Mouse (Mus musculus) layer of hippocampus, adult 8-10 months (tissue): Measurements from ENCODE around the gene Tbc1d10b. TPM values are rescaled to one million over a fixed set of nuclear protein-coding genes. Genes with fewer than 3 reads are reported as not detected.
A peak's percentile ranks its signal among the peaks of the same experiment; 100 is the strongest.
"Not testable (repeated sequence)": the region's sequence is repeated elsewhere in the genome, so short reads cannot be mapped to it uniquely, and the experiment has no call there.

Experiments used
- DNase-seq, 2 experiments: peaks; one replicate each; pipeline ENCODE4 v3.0.0; 2022; ENCODE audit warnings: low spot score in 2 of 2
- total RNA-seq, 4 experiments: library from RNA; stranded (reverse); gene quantifications; 2 replicates each; pipeline ENCODE4 v1.2.4; 2022

Gene Tbc1d10b
- total RNA-seq, 4 experiments from 2014 or later: 97.9 to 106 (median 101) TPM

DNA sequence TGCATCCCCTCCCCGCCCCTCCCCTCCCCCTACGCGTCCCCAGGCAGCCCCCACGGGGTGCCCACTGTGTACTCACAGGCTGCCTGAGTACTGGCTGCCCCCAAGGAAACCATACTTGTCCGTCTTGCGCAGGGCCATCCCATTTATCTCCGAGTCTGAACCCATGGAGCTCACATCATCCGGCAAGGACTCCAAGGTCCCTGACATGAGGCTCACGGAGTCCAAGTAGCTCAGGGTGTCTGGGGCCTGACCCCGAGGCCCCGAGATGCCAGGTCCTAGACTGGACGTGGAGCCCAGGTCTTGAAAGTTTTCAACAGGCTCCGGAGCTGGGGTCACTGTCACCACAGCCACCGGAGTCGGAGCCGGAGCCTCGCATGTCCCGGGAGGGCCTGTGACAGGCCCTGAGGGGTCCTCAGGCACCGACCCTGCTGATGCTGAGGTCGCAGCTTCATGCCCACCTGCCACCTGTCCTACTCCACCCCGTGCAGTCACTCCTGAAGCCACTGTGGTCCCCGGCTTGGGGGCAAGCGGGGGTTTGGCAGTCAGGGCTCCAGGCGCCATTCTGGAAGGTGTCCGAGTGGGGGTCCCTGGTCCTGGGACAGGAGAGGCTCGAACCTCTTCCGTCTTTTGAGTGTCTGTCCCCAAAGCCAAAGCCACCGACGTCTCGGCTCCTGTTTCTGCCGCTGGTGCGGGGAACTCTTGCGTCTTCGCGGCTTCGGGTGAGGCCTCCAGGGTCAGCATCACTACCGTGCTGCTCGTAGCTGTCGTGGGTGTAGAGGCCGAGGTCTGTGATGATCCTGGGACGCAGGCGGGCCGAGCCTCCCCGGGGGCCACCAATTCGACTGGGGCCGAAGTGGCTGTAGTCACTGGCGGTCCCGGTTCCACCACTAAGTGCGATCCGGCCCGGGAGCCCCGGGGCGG is 634 bp downstream of the Tbc1d10b start:
- no peak for DNase-seq

DNA sequence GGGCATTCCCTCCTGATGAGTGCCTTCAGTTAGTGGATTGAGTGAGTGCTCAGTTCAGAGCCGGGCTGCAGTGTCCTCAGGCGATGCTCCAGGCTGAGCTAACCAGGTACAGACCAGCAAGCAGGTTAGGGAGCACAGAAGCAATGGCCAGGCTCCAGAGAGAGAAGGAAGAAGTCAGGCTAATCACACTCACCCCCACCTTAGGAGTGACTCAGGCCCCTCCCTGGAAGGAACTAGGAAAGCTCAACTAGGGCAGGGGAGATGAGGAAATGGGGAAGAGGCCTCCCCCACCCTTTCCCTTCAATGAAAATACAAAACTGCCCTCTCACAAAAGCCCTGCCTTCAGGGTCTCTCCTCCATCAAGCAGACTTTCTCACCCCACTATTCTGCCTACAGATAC is 1.7 kb downstream of the Tbc1d10b start:
- DNase-seq: no peak

DNA sequence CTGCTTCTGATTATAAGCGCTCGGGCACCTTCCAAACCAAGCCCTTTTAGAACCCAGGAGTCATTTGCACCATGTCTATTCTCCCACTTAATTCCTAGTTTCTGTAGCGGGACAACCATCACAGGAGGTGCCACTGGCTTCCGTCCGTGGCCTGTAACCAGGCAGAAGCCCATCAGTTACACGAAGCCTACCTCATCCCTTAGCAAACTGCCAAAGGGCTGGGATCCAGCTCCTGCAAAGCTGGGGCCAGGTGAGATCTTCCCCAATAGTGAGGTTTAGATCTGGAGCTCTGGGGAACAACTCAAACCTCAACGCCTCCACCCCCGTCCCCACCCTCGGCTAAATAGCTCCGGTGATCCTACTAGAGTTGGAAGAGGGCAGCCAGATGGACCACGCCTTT is 11.8 kb downstream of the Tbc1d10b start:
- DNase-seq: no peak

DNA sequence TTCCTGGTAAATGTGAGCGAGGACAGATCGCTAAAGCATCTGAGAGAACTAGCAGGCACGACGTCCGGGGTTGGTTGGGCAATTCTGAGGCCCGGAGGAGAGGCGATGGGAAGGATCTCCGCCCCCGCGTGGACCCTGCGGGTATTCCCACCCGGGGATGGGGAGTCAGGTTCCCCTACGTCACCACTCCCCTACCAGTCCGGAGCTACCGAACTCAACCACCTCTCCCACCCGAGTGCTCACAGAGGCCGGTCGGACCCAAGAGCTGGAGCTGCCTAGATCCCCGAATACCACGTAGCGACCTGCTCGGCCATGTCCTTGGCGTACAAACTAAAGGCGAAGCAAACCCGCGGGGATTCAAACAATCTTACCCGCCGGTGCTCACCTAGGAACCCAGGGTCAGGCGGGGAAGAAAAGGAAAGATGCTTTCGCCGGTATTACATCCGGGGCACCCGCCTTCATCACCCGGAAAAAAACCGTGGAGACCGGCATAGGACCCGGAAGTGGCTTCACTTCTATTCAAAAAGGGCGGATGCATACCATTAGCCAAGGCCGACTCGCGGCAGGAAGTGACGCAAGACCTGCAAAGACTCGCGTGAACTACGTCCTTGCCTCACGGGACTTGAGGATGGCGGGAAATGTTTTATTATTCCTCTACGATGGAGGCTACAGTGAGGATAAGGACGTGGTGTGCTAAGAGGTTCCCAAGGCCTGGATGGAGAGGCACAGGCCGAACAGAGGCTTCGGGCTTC is 12.5 kb downstream of the Tbc1d10b start, which contains the start of gene Cd2bp2:
TSS of gene Cd2bp2 (minus strand) at position 507 of the 752 bp plus-strand sequence.
- peak; percentile 97 to 98 for DNase-seq

DNA sequence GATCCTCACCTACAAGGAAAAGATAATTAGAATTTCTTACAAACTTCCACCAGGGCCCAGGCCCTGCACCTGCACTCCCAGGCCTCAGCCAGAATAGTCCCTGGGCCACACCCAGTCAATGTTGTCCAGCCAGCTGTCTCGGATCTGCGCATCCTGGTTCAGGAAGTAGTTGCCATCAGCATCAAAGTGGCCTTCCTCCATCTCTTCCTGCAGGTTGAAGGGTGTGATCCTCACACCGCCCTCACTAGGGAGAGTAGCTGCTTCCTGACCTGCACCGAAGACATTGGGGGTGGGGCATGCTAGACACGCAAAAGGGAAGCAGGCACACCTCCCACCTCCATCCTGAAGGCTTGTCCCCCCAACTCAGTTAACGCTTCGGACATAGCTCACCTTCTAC is 13.6 kb downstream of the Tbc1d10b start:
- DNase-seq: no peak

DNA sequence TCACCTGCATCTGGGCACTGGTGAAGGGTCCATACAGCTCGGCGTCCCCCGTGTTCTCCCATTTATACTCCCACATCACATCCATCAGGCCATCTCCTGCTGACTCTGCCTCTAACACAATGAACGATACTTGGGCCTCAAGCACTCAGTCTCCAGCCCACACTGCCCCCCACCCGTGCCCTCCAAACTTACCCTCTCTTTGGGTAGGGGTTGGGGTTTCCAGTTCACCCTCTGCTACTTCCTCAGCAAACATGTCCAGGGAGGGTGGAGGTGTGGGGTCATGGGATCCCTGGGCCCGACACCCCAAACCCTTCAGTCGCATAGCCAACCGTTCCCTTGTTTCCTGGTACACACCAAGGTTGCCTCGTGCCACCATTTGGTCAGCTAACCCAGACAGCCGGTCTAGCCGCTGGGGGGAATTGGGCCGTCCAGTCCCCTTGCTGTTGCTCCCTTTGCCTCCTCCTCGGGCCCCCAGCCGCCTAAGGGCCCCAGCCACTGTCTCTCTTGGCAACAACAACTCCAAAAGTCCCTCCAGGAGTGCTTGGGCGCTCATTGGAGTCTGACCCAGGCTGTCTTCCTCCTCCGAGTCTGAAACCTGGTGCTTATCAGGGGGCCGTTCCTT is 14.1 kb downstream of the Tbc1d10b start:
- no peak for DNase-seq

DNA sequence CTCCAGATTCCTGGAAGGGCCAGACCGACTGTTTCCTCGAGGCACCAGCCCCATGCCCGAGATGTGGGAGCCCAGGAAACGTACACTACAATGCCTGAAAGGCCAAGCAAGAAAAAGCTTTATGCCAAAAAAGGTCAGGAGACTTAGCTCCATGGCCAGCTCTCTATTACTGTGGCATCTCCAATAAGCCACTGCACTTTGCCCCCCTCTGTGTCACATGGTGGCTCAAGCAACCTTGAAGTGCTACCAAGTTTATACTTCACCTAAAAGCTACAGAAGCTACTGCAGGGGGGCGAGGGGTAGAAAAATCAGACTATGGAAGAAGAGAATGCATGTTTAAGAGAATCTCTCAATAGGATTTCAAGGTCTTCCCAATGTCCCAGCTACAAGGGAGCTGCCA is 15.3 kb downstream of the Tbc1d10b start:
- no peak for DNase-seq

DNA sequence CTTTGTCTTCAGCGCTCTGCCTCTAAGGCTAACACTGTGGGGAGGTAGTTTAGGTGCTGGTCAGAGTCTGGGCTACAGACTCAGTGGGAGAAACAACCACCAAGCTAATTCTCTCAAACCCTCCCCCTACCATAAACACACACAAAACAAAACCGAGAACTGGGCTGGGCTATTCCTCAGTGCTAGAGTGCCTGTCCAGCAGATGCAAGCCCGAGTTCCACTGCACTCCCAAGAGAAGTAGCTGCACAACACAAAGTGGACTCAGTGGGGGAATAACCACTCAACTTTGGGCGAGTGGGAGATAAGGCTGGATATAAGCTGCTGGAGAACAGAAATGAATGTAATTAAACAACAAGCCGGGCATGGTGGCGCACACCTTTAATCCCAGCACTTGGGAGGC is 17.6 kb downstream of the Tbc1d10b start:
- no peak for DNase-seq

DNA sequence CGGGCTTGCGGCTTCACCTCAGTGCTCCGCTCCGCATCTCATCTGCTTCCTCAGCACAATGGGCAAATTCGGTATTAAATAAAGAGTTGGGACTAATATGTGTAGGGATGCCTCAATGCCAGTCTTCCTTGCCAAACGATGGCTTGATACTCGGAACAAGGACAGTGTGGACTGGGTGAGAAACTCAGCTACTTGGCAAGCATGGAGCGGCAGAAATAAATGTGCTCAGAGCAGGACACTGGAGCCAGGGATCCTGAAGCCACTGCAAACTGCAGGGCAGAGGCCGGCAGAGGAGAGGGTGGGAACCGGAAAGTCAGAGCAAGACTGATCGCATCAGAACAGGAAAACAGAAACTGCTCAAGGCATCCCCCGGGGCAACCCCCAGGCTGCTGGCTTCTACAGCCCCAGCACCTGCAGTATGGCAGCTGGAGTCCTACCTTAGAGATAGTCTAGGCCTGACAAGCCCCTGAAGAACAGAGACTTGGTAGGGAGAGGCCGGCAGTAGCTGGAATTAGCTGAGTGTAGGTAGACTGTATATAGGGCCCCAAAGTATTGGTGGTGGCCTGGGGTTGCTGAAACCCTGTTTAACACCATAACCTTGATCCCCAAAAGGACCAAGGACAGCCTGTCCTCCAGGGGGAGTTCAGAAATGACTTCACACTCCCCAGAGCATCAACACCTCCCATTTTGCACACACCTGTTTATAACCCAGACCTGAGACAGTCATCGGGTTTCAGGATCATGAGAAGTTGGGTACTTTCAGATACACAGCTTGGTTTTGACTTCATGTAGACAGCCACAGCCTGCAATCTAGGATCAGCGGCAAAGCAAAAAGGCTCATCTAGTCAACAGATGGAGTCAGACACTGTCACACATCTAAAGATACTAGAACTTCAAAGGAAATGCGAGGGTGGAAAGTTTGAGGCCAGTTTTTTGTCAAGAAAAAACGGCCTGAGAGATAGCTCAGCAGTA is 19.7 kb downstream of the Tbc1d10b start:
- no peak for DNase-seq

DNA sequence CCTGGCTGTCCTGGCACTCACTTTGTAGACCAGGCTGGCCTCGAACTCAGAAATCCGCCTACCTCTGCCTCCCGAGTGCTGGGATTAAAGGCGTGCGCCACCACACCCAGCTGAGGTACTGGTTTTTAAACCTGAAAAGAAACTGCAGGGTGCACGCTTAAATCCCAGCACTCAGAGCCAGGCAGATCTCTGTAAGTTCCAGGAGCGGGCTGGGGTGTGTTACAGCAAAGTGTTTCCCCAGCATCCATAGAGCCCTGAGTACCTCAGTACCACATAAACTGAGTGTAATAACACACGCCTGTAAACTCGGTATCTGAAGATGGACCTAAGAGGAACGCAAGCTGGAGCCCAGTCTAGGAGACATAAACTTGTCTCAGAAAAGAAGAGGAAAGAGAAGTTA is 20.9 kb downstream of the Tbc1d10b start:
- DNase-seq: no peak

DNA sequence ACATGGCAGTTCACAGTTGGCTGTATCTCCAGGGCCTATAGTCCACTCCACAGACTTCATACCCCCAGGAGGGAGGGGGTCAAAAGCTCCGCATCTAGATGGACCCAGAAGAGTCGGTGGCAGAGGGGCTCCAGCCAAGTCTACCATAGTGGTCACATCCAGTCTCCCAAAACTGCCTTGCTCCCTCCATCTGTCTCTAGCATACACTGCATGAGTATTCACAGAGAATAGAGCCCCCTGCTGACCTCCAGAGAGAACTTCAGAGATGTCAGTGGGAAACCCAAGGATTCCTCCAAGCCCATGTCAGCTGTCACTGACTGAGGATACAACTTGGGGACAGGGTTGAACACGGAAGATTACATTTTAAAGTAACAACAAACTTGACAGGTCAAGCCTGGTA is 22.7 kb downstream of the Tbc1d10b start:
- no peak for DNase-seq

DNA sequence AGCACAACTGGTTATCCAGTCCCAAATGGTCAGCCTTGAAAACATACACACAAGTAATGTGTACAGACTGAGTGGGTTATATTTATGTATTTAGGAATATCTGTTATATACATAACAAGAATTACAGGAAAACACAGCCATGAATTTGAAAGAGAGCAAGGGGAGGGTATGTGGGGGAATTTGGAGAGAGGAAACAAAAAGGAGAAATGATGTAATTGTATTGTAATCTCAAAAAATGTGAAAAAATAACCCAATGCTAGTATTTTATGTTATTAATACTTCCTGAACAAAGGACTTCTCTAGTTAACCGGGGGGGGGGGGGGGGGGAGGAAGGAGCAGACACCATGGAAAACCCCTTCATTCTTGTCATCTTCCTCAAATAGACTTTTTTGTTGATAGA is 23.5 kb downstream of the Tbc1d10b start:
- no peak for DNase-seq

DNA sequence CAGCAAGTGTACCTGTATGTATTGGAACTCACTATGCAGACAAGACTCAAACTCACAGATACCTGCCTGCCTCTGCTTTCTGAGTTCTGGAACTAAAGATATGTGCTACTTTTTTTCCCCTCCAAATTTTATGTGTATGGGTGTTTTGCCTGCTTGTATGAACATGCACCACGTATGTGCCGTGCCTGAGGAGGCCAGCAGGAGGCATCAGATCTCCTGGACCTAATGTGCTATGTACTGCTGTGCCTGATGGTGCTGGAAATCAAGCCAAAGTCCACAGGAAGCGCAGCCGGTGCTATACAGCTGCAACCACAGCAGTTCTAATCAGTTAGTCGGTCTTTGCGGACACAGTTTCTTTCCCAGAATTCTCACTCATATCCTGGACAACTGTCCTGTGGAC is 24.4 kb downstream of the Tbc1d10b start:
- DNase-seq: no peak

DNA sequence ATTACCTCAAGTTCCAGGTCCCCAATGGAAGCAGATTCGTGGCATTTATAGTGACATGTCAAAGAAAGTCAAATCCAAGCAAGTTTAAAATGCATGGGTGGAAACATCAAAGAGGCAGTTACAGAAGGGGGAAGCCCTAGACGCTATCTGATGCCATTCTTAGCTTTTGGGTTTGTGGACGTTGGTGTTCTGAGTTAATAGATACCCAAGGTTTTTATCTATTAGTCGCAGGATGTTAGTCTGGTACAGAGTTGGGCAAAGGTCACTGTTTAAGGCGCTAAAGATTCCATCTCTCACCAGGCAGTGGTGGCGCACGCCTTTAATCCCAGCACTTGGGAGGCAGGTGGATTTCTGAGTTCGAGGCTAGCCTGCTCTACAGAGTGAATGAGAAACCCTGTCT is 24.9 kb downstream of the Tbc1d10b start:
- DNase-seq: no peak

DNA sequence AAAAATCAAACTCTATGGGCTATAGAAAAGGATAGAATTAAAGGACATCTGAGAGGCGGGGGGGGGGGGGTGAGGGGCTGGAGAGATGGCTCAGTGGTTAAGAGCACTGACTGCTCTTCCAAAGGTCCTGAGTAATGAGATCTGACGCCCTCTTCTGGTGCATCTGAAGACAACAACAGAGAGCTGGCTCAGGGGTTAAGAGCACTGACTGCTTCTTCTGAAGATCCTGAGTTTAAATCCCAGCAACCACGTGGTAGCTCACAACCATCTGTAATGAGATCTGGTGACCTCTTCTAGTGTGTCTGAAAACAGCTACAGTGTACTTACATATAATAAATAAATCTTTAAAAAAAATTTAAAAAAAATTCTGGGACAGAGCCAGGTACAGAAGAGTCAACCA is 26.5 kb downstream of the Tbc1d10b start:
- not testable (repeated sequence) for DNase-seq

DNA sequence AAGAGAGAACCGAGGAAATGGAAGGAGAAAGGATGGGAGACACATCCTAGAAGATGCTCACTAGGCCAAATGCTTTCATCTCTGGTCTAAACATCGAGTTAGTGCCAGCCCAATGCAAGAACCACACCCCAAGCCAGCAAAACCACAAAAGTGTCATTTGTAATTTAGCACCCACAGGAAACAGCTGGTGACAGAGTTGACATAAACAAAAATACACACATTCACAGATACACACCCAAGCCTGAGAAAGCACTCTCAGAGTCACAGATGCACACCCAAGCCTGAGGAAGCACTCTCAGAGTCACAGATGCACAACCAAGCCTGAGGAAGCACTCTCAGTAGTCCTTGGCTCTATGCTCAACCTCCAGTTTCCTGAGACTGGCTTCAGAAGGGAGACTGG is 27.5 kb downstream of the Tbc1d10b start:
- DNase-seq: no peak

DNA sequence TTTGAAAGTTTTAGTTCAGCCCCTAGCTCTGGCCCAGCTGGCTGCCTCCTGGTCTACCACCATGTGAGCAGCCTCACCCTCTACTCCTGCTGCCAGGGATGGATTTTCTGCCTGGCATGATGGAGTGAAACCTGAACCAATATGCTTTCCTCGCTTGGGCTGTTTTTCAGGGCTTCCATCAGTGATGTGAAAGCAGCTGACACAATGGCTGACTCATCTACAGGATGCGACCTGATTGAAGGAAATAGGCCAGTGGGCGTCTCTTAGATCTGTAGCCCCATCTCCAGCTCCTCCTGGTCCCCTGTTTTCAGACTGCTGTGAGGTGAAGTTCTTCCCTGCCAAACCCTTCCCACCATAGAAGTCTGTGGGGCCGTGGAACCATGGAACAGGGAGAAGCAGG is 31.3 kb downstream of the Tbc1d10b start:
- no peak for DNase-seq

DNA sequence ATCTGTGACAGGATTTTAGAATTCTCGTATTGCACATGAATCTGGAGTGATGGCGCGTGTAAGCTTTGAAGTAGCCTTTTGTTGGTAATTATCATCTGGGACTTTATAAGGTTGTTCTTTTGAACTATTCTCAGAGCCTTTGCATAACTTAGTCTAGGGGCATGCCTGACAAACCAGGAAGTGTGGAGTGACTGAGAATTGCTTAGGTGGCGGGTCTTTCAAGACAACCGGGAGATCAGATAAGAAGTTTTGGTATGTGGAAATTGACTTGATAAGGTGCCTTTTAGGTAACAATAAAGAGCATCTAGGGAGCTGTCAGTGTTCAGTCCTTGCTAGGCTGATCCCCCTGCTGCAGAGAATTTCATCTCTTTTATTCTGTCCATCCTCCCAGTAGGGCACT is 41.8 kb downstream of the Tbc1d10b start:
- DNase-seq: no peak

DNA sequence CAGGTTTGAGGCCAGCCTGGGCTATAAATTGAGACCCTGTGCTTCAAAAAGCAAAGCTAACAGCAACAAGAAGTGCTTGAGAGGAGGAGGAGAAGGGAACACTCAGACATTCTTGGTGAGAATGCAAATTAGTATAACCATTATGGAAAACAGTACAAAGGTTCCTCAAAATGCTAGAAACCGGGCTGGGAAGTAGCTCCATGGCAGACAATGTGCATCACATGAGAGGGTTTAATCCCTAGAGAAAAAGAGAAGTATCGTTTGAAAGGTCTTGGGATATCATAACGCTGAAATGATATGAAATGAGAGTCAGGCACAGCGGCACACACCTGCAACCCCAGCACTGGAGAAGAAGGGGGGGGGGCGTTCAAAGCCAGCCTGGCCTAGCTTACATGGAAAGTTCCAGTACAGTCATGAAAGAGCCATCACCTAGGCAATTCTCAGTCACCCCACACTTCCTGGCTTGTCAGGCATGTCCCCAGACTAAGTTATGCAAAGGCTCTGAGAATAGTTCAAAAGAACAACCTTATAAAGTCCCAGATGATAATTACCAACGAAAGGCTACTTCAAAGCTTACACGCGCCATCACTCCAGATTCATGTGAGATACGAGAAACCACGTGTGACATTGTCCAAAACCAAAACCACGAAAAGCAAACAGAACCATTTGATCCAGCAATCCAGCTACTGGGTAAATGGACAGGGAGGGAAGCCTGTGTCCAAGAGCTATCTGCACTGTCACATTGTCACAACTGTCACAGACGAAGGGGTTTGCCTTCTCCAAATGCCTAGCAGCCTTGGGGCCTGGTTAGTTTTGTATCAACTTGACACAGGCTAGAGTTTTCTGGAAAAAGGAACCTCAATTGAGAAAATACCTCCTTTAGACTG is 42.4 kb downstream of the Tbc1d10b start:
- no peak for DNase-seq

DNA sequence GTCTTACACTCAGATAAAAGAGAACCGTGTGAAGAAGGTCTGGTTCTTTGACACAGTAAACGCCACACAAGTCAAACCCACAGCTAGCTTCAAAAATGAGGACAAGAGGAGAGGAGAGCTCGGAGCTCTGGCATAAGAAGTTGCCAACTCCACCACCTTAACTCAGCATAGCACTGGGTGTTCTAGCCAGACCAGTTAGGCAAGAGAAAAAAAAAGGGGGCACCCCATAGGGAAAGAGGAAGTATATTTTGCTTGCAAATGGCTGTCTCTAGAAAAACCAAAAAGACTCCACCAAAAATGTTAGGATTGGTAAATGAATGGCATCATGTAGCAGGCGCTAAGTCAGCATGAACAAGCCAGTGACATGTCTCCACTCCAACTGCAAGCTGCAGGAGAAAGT is 44.3 kb downstream of the Tbc1d10b start:
- no peak for DNase-seq
